Mouse (Mus musculus): ENCODE results near the gene Clec12a. TPM values are rescaled to one million over a fixed set of nuclear protein-coding genes. Genes with fewer than 3 reads are reported as not detected.
A peak's percentile ranks its signal among the peaks of the same experiment; 100 is the strongest.
"Not testable (repeated sequence)": the region's sequence is repeated elsewhere in the genome, so short reads cannot be mapped to it uniquely, and the experiment has no call there.

Gene Clec12a
- polyA plus RNA-seq (2015; fragmentation: Nextera tagmentation; extraction: Ambion mirVana): 0.77 and 0.88 TPM in 2 replicates

- not testable (repeated sequence) for H3K4me2 ChIP-seq (ENCODE audit: low read depth, low read length); H3K4me1 ChIP-seq (ENCODE audit: control insufficient read depth, insufficient read depth, low read length); H3K9me3 ChIP-seq (ENCODE audit: control insufficient read depth, low read length); H3K27ac ChIP-seq (ENCODE audit: low read length); H3K9ac ChIP-seq (ENCODE audit: low read depth, low read length); H3K27me3 ChIP-seq (replicated peaks; ENCODE audit: control insufficient read depth, insufficient read depth, low read length); H3K4me3 ChIP-seq (ENCODE audit: low read length); H3K36me3 ChIP-seq (ENCODE audit: control insufficient read depth, insufficient read depth, low read length); ATAC-seq
- WGBS: 76% methylated on average over 4 of the region's 4 CpGs
These were observed at the start of gene Clec12a for GRCm38 (mm10) chr6:129342391-129342790. Gene Clec12a (plus strand): TSS chr6:129342691.

- Histone ChIP-seq H3K27ac (ENCODE audit: low read length) (no peak overlapping the region), H3K4me1 (ENCODE audit: control insufficient read depth, insufficient read depth, low read length) (no peaks in the 10 kb centered on the region), H3K36me3 (ENCODE audit: control insufficient read depth, insufficient read depth, low read length) (no peaks in the 10 kb centered on the region), H3K27me3 (replicated peaks; ENCODE audit: control insufficient read depth, insufficient read depth, low read length) (no peaks in the 10 kb centered on the region), H3K4me3 (ENCODE audit: low read length) (no peak overlapping the region), H3K9ac (ENCODE audit: low read depth, low read length) (no peak overlapping the region), H3K4me2 (ENCODE audit: low read depth, low read length) (no peak overlapping the region), H3K9me3 (ENCODE audit: control insufficient read depth, low read length) (no peaks in the 10 kb centered on the region)
- WGBS: 50% methylated on average over 1 of the region's 1 CpGs
- ATAC-seq: no peak
These were observed 38.3 kb upstream of the Clec12a start for GRCm38 (mm10) chr6:129304180-129304579.

GRCm38 (mm10) chr6:129312499-129312898, 30.0 kb upstream of the Clec12a start:
- H3K9me3 ChIP-seq (ENCODE audit: control insufficient read depth, low read length): no peaks in the 10 kb centered on the region
- 79% methylated on average over 3 of the region's 3 CpGs for WGBS
- no peak overlapping the region for H3K4me2 ChIP-seq (ENCODE audit: low read depth, low read length)
- H3K4me1 ChIP-seq (ENCODE audit: control insufficient read depth, insufficient read depth, low read length): no peaks in the 10 kb centered on the region
- H3K27ac ChIP-seq (ENCODE audit: low read length): no peak overlapping the region
- H3K27me3 ChIP-seq (replicated peaks; ENCODE audit: control insufficient read depth, insufficient read depth, low read length): no peaks in the 10 kb centered on the region
- no peak overlapping the region for H3K9ac ChIP-seq (ENCODE audit: low read depth, low read length)
- no peak for ATAC-seq
- H3K4me3 ChIP-seq (ENCODE audit: low read length): no peak overlapping the region
- H3K36me3 ChIP-seq (ENCODE audit: control insufficient read depth, insufficient read depth, low read length): no peaks in the 10 kb centered on the region

GRCm38 (mm10) chr6:129314655-129315168, 27.8 kb upstream of the Clec12a start:
- ATAC-seq: no peak
- Histone ChIP-seq H3K4me2 (ENCODE audit: low read depth, low read length) (no peak overlapping the region), H3K4me1 (ENCODE audit: control insufficient read depth, insufficient read depth, low read length) (no peaks in the 10 kb centered on the region), H3K36me3 (ENCODE audit: control insufficient read depth, insufficient read depth, low read length) (no peaks in the 10 kb centered on the region), H3K4me3 (ENCODE audit: low read length) (no peak overlapping the region), H3K9ac (ENCODE audit: low read depth, low read length) (no peak overlapping the region), H3K27me3 (replicated peaks; ENCODE audit: control insufficient read depth, insufficient read depth, low read length) (no peaks in the 10 kb centered on the region), H3K9me3 (ENCODE audit: control insufficient read depth, low read length) (no peaks in the 10 kb centered on the region), H3K27ac (ENCODE audit: low read length) (no peak overlapping the region)
- whole genome bisulfite sequencing: 90% methylated on average over 3 of the region's 3 CpGs

GRCm38 (mm10) chr6:129315698-129316097, 26.8 kb upstream of the Clec12a start:
- H3K4me1 ChIP-seq (ENCODE audit: control insufficient read depth, insufficient read depth, low read length): no peaks in the 10 kb centered on the region
- no peaks in the 10 kb centered on the region for H3K9me3 ChIP-seq (ENCODE audit: control insufficient read depth, low read length)
- no peaks in the 10 kb centered on the region for H3K27me3 ChIP-seq (replicated peaks; ENCODE audit: control insufficient read depth, insufficient read depth, low read length)
- H3K4me3 ChIP-seq (ENCODE audit: low read length): no peak overlapping the region
- no peak for ATAC-seq
- H3K27ac ChIP-seq (ENCODE audit: low read length): no peak overlapping the region
- no peak overlapping the region for H3K4me2 ChIP-seq (ENCODE audit: low read depth, low read length)
- H3K9ac ChIP-seq (ENCODE audit: low read depth, low read length): no peak overlapping the region
- H3K36me3 ChIP-seq (ENCODE audit: control insufficient read depth, insufficient read depth, low read length): no peaks in the 10 kb centered on the region
- WGBS: 90% methylated on average over 1 of the region's 1 CpGs

GRCm38 (mm10) chr6:129316463-129316862, 26.0 kb upstream of the Clec12a start:
- no peak overlapping the region for H3K9ac ChIP-seq (ENCODE audit: low read depth, low read length)
- H3K27ac ChIP-seq (ENCODE audit: low read length): no peak overlapping the region
- no peaks in the 10 kb centered on the region for H3K9me3 ChIP-seq (ENCODE audit: control insufficient read depth, low read length)
- H3K4me2 ChIP-seq (ENCODE audit: low read depth, low read length): no peak overlapping the region
- H3K4me3 ChIP-seq (ENCODE audit: low read length): no peak overlapping the region
- no peaks in the 10 kb centered on the region for H3K4me1 ChIP-seq (ENCODE audit: control insufficient read depth, insufficient read depth, low read length)
- WGBS: 66% methylated on average over 2 of the region's 2 CpGs
- no peaks in the 10 kb centered on the region for H3K27me3 ChIP-seq (replicated peaks; ENCODE audit: control insufficient read depth, insufficient read depth, low read length)
- ATAC-seq: no peak
- H3K36me3 ChIP-seq (ENCODE audit: control insufficient read depth, insufficient read depth, low read length): no peaks in the 10 kb centered on the region

- no peaks in the 10 kb centered on the region for H3K36me3 ChIP-seq (ENCODE audit: control insufficient read depth, insufficient read depth, low read length)
- no peaks in the 10 kb centered on the region for H3K4me1 ChIP-seq (ENCODE audit: control insufficient read depth, insufficient read depth, low read length)
- H3K27ac ChIP-seq (ENCODE audit: low read length): no peak overlapping the region
- H3K4me3 ChIP-seq (ENCODE audit: low read length): no peak overlapping the region
- ATAC-seq: no peak
- no peak overlapping the region for H3K4me2 ChIP-seq (ENCODE audit: low read depth, low read length)
- H3K9me3 ChIP-seq (ENCODE audit: control insufficient read depth, low read length): no peaks in the 10 kb centered on the region
- no peaks in the 10 kb centered on the region for H3K27me3 ChIP-seq (replicated peaks; ENCODE audit: control insufficient read depth, insufficient read depth, low read length)
- 60% methylated on average over 1 of the region's 1 CpGs for WGBS
- H3K9ac ChIP-seq (ENCODE audit: low read depth, low read length): no peak overlapping the region
These were observed 24.1 kb upstream of the Clec12a start for GRCm38 (mm10) chr6:129318395-129318794.

GRCm38 (mm10) chr6:129319331-129319730, 23.2 kb upstream of the Clec12a start:
- peak; percentile 76; the same call in 1 of the 2 replicates for ATAC-seq
- Histone ChIP-seq H3K9ac (ENCODE audit: low read depth, low read length) (no peak overlapping the region), H3K27me3 (replicated peaks; ENCODE audit: control insufficient read depth, insufficient read depth, low read length) (no peaks in the 10 kb centered on the region), H3K36me3 (ENCODE audit: control insufficient read depth, insufficient read depth, low read length) (no peaks in the 10 kb centered on the region), H3K4me3 (ENCODE audit: low read length) (no peak overlapping the region), H3K9me3 (ENCODE audit: control insufficient read depth, low read length) (no peaks in the 10 kb centered on the region), H3K4me1 (ENCODE audit: control insufficient read depth, insufficient read depth, low read length) (no peaks in the 10 kb centered on the region), H3K4me2 (ENCODE audit: low read depth, low read length) (no peak overlapping the region), H3K27ac (ENCODE audit: low read length) (no peak overlapping the region)
- 56% methylated on average over 4 of the region's 4 CpGs for WGBS

GRCm38 (mm10) chr6:129326016-129326415, 16.5 kb upstream of the Clec12a start:
- no peak overlapping the region for H3K9ac ChIP-seq (ENCODE audit: low read depth, low read length)
- no peak overlapping the region for H3K4me3 ChIP-seq (ENCODE audit: low read length)
- no peak overlapping the region for H3K4me2 ChIP-seq (ENCODE audit: low read depth, low read length)
- H3K4me1 ChIP-seq (ENCODE audit: control insufficient read depth, insufficient read depth, low read length): no peaks in the 10 kb centered on the region
- H3K36me3 ChIP-seq (ENCODE audit: control insufficient read depth, insufficient read depth, low read length): no peaks in the 10 kb centered on the region
- no peaks in the 10 kb centered on the region for H3K9me3 ChIP-seq (ENCODE audit: control insufficient read depth, low read length)
- no peak overlapping the region for H3K27ac ChIP-seq (ENCODE audit: low read length)
- 68% methylated on average over 1 of the region's 1 CpGs for WGBS
- H3K27me3 ChIP-seq (replicated peaks; ENCODE audit: control insufficient read depth, insufficient read depth, low read length): no peaks in the 10 kb centered on the region
- no peak for ATAC-seq

GRCm38 (mm10) chr6:129326568-129327150, 15.8 kb upstream of the Clec12a start:
- H3K27ac ChIP-seq (ENCODE audit: low read length): no peak overlapping the region

More at GRCm38 (mm10) chr6:129326568-129327150, 15.8 kb upstream of the Clec12a start:
- ATAC-seq: no peak
- H3K27me3 ChIP-seq (replicated peaks; ENCODE audit: control insufficient read depth, insufficient read depth, low read length): no peaks in the 10 kb centered on the region
- H3K9me3 ChIP-seq (ENCODE audit: control insufficient read depth, low read length): no peaks in the 10 kb centered on the region
- H3K9ac ChIP-seq (ENCODE audit: low read depth, low read length): no peak overlapping the region
- H3K4me3 ChIP-seq (ENCODE audit: low read length): no peak overlapping the region
- no peaks in the 10 kb centered on the region for H3K4me1 ChIP-seq (ENCODE audit: control insufficient read depth, insufficient read depth, low read length)
- no peaks in the 10 kb centered on the region for H3K36me3 ChIP-seq (ENCODE audit: control insufficient read depth, insufficient read depth, low read length)
- H3K4me2 ChIP-seq (ENCODE audit: low read depth, low read length): no peak overlapping the region
- WGBS: 62% methylated on average over 13 of the region's 13 CpGs

Measured in intestine, embryonic 16.5 days (tissue).